Mouse (Mus musculus): ENCODE results near the gene Dnm3. TPM values are rescaled to one million over a fixed set of nuclear protein-coding genes. Genes with fewer than 3 reads are reported as not detected.

The Dnm3 gene
- total and polyA plus RNA-seq, 3 experiments = not detected

GRCm38 (mm10) chr1:162160718-162161117, 317.1 kb downstream of the Dnm3 start:
- H3K79me2 ChIP-seq (ENCODE audit: control insufficient read depth, insufficient read depth, low read length, poor library complexity) = no peaks in the 10 kb centered on the region
- no peak overlapping the region for H3K9ac ChIP-seq (ENCODE audit: control insufficient read depth, low read depth, low read length, poor library complexity, severe bottlenecking)
- H3K4me1 ChIP-seq (ENCODE audit: control insufficient read depth in 1 of 2, insufficient read depth in 2 of 2, low read length in 2 of 2) = no peaks in the 10 kb centered on the region
- H3K27ac ChIP-seq (ENCODE audit: control insufficient read depth, low read depth, low read length) = no peak overlapping the region
- no peak for TF ChIP-seq ETS1 (IDR thresholded peaks at IDR 0.05; ENCODE audit: low read depth, low read length)
- H3K27me3 ChIP-seq (ENCODE audit: control insufficient read depth in 1 of 2, insufficient read depth in 2 of 2, low read length in 2 of 2) = no peaks in the 10 kb centered on the region
- H3K4me3 ChIP-seq (ENCODE audit: control insufficient read depth in 1 of 2, insufficient read depth in 1 of 2, low read depth in 2 of 2, low read length in 2 of 2) = no peak overlapping the region
- no peak for DNase-seq (ENCODE audit: low read depth, low spot score)
- no peaks in the 10 kb centered on the region for H3K9me3 ChIP-seq (replicated peaks; ENCODE audit: insufficient read depth, low read length)
- H3K36me3 ChIP-seq (ENCODE audit: control insufficient read depth in 1 of 2, insufficient read depth in 2 of 2, low read length in 2 of 2) = no peaks in the 10 kb centered on the region

- H3K9ac ChIP-seq (ENCODE audit: control insufficient read depth, low read depth, low read length, poor library complexity, severe bottlenecking) = no peak overlapping the region
- DNase-seq (ENCODE audit: low read depth, low spot score) = no peak
- H3K4me1 ChIP-seq (ENCODE audit: control insufficient read depth in 1 of 2, insufficient read depth in 2 of 2, low read length in 2 of 2) = no peaks in the 10 kb centered on the region
- no peak overlapping the region for H3K27ac ChIP-seq (ENCODE audit: control insufficient read depth, low read depth, low read length)
- H3K36me3 ChIP-seq (ENCODE audit: control insufficient read depth in 1 of 2, insufficient read depth in 2 of 2, low read length in 2 of 2) = no peaks in the 10 kb centered on the region
- no peaks in the 10 kb centered on the region for H3K79me2 ChIP-seq (ENCODE audit: control insufficient read depth, insufficient read depth, low read length, poor library complexity)
- no peak overlapping the region for H3K4me3 ChIP-seq (ENCODE audit: control insufficient read depth in 1 of 2, insufficient read depth in 1 of 2, low read depth in 2 of 2, low read length in 2 of 2)
- H3K9me3 ChIP-seq (replicated peaks; ENCODE audit: insufficient read depth, low read length) = no peaks in the 10 kb centered on the region
- H3K27me3 ChIP-seq (ENCODE audit: control insufficient read depth in 1 of 2, insufficient read depth in 2 of 2, low read length in 2 of 2) = no peaks in the 10 kb centered on the region; a peak in 1 of 4 replicates
- TF ChIP-seq ELF1 (IDR thresholded peaks at IDR 0.05; ENCODE audit: low read depth, low read length) (no peak), MYB (IDR thresholded peaks at IDR 0.05; ENCODE audit: low read depth, low read length) (no peak), MYC (IDR thresholded peaks at IDR 0.05; ENCODE audit: low read depth, low read length) (no peak), HCFC1 (IDR thresholded peaks at IDR 0.05; ENCODE audit: low read depth, low read length) (no peak), UBTF (IDR thresholded peaks at IDR 0.05; ENCODE audit: borderline replicate concordance, insufficient read depth, low read depth, low read length) (no peak)
Observed at GRCm38 (mm10) chr1:162158486-162158885, 319.3 kb downstream of the Dnm3 start.

- DNase-seq (ENCODE audit: low read depth, low spot score) = no peak
- no peak overlapping the region for H3K9ac ChIP-seq (ENCODE audit: control insufficient read depth, low read depth, low read length, poor library complexity, severe bottlenecking)
- no peak for TF ChIP-seq HCFC1 (IDR thresholded peaks at IDR 0.05; ENCODE audit: low read depth, low read length)
- TF ChIP-seq MEF2A (IDR thresholded peaks at IDR 0.05; ENCODE audit: extremely low read depth, insufficient replicate concordance, low read depth, low read length, poor library complexity, severe bottlenecking) = no peak
- TF ChIP-seq EP300 (IDR thresholded peaks at IDR 0.05; ENCODE audit: low read depth in 1 of 2, low read length in 2 of 2) = no peak
- no peak for TF ChIP-seq SIN3A (IDR thresholded peaks at IDR 0.05; ENCODE audit: low read length)
- no peak for TF ChIP-seq GATA1 (IDR thresholded peaks at IDR 0.05; ENCODE audit: low read depth, low read length)
- TF ChIP-seq POLR2AphosphoS2 (IDR thresholded peaks at IDR 0.05; ENCODE audit: low read length) = no peak
- no peak for TF ChIP-seq CTCF (IDR thresholded peaks at IDR 0.05 in 2 of 3, conservative IDR thresholded peaks at IDR 0.05 in 1 of 3; ENCODE audit: control insufficient read depth in 1 of 3, insufficient read depth in 1 of 3, low read depth in 2 of 3, low read length in 3 of 3, poor library complexity in 1 of 3, severe bottlenecking in 1 of 3)
- no peak for TF ChIP-seq CHD2 (IDR thresholded peaks at IDR 0.05; ENCODE audit: low read length)
- no peak for TF ChIP-seq ETS1 (IDR thresholded peaks at IDR 0.05; ENCODE audit: low read depth, low read length)
- no peak for TF ChIP-seq TCF12 (IDR thresholded peaks at IDR 0.05; ENCODE audit: low read depth, low read length)
- no peak for TF ChIP-seq UBTF (IDR thresholded peaks at IDR 0.05; ENCODE audit: borderline replicate concordance, insufficient read depth, low read depth, low read length)
- no peak for TF ChIP-seq MYC (IDR thresholded peaks at IDR 0.05; ENCODE audit: low read depth, low read length)
- TF ChIP-seq NRF1 (IDR thresholded peaks at IDR 0.05; ENCODE audit: insufficient read depth, low read depth, low read length, poor library complexity, severe bottlenecking) = no peak
- TF ChIP-seq RAD21 (IDR thresholded peaks at IDR 0.05; ENCODE audit: low read depth, low read length) = no peak
- H3K4me3 ChIP-seq (ENCODE audit: control insufficient read depth in 1 of 2, insufficient read depth in 1 of 2, low read depth in 2 of 2, low read length in 2 of 2) = no peak overlapping the region
- H3K36me3 ChIP-seq (ENCODE audit: control insufficient read depth in 1 of 2, insufficient read depth in 2 of 2, low read length in 2 of 2) = no peaks in the 10 kb centered on the region
- H3K9me3 ChIP-seq (replicated peaks; ENCODE audit: insufficient read depth, low read length) = no peaks in the 10 kb centered on the region
- H3K27ac ChIP-seq (ENCODE audit: control insufficient read depth, low read depth, low read length) = no peak overlapping the region
- no peaks in the 10 kb centered on the region for H3K79me2 ChIP-seq (ENCODE audit: control insufficient read depth, insufficient read depth, low read length, poor library complexity)
- H3K4me1 ChIP-seq (ENCODE audit: control insufficient read depth in 1 of 2, insufficient read depth in 2 of 2, low read length in 2 of 2) = no peaks in the 10 kb centered on the region
- H3K27me3 ChIP-seq (ENCODE audit: control insufficient read depth in 1 of 2, insufficient read depth in 2 of 2, low read length in 2 of 2) = no peaks in the 10 kb centered on the region; a peak in 1 of 4 replicates
Observed at GRCm38 (mm10) chr1:162157659-162158058, 320.2 kb downstream of the Dnm3 start.
